Mouse (Mus musculus) splenic B cell, adult 2 months (primary cell): ENCODE results near the gene Baz2a.
A peak's percentile ranks its signal among the peaks of the same experiment; 100 is the strongest.
"Not testable (repeated sequence)": the region's sequence is repeated elsewhere in the genome, so short reads cannot be mapped to it uniquely, and the experiment has no call there.

Experiments used
- DNase-seq: peaks from one replicate; pipeline ENCODE4 v3.0.0-alpha.2; 2011; ENCODE audit warnings: low read depth, low spot score
- H3K27me3 ChIP-seq: 2 replicates; pipeline ENCODE4 v1.6.1; 2012; ENCODE audit warnings: mild to moderate bottlenecking, low read length, moderate library complexity, mixed read lengths; ENCODE audit not compliant: control insufficient read depth, poor library complexity, insufficient read depth, severe bottlenecking
- H3K36me3 ChIP-seq: 2 replicates; pipeline ENCODE4 v1.6.1; 2012; ENCODE audit warnings: mild to moderate bottlenecking, low read length, moderate library complexity, mixed read lengths; ENCODE audit not compliant: control insufficient read depth, poor library complexity, insufficient read depth, severe bottlenecking

The Baz2a gene

GRCm38 (mm10) chr10:128062221-128062989, 29.0 kb upstream of the Baz2a start:
- H3K36me3 ChIP-seq = no peaks in the 10 kb centered on the region
- H3K27me3 ChIP-seq = no peaks in the 10 kb centered on the region
- DNase-seq = no peak

- DNase-seq = no peak
- Histone ChIP-seq H3K27me3 (no peaks in the 10 kb centered on the region), H3K36me3 (peaks cover 11% of the 10 kb centered on the region; the same call in 1 of the 2 replicates)
Observed at GRCm38 (mm10) chr10:128066072-128066471, 25.3 kb upstream of the Baz2a start.

GRCm38 (mm10) chr10:128069201-128069600, 22.2 kb upstream of the Baz2a start:
- H3K36me3 ChIP-seq = peaks cover 13% of the 10 kb centered on the region
- DNase-seq = no peak
- H3K27me3 ChIP-seq = no peaks in the 10 kb centered on the region

- H3K36me3 ChIP-seq = peaks cover 13% of the 10 kb centered on the region
- DNase-seq, H3K27me3 ChIP-seq: not testable (repeated sequence)
Observed at GRCm38 (mm10) chr10:128070432-128070831, 20.9 kb upstream of the Baz2a start.

GRCm38 (mm10) chr10:128078269-128078668, 13.1 kb upstream of the Baz2a start:
- DNase-seq, H3K36me3 ChIP-seq, H3K27me3 ChIP-seq: not testable (repeated sequence)

GRCm38 (mm10) chr10:128080496-128080895, 10.9 kb upstream of the Baz2a start:
- H3K36me3 ChIP-seq = peaks cover 3% of the 10 kb centered on the region; the same call in 1 of the 2 replicates
- no peaks in the 10 kb centered on the region for H3K27me3 ChIP-seq
- DNase-seq = peak; percentile 64

GRCm38 (mm10) chr10:128081807-128082476, 9.4 kb upstream of the Baz2a start:
- DNase-seq = no peak
- H3K36me3 ChIP-seq = peaks cover 11% of the 10 kb centered on the region
- no peaks in the 10 kb centered on the region for H3K27me3 ChIP-seq

GRCm38 (mm10) chr10:128082477-128082808, 8.9 kb upstream of the Baz2a start:
- Histone ChIP-seq H3K27me3 (no peaks in the 10 kb centered on the region), H3K36me3 (peaks cover 11% of the 10 kb centered on the region)
- no peak for DNase-seq

GRCm38 (mm10) chr10:128082880-128083421, 8.4 kb upstream of the Baz2a start, which contains the start of gene Atp5b:
Gene Atp5b, plus strand, starts transcription at chr10:128083273.
- Histone ChIP-seq H3K36me3 (peaks cover 15% of the 10 kb centered on the region), H3K27me3 (no peaks in the 10 kb centered on the region)
- peak; percentile 99 for DNase-seq

GRCm38 (mm10) chr10:128083688-128084087, 7.7 kb upstream of the Baz2a start:
- no peak for DNase-seq
- H3K36me3 ChIP-seq = peaks cover 15% of the 10 kb centered on the region
- no peaks in the 10 kb centered on the region for H3K27me3 ChIP-seq

GRCm38 (mm10) chr10:128084160-128084559, 7.2 kb upstream of the Baz2a start:
- Histone ChIP-seq H3K36me3 (peaks cover 18% of the 10 kb centered on the region), H3K27me3 (no peaks in the 10 kb centered on the region)
- DNase-seq = no peak

GRCm38 (mm10) chr10:128086391-128086790, 5.0 kb upstream of the Baz2a start:
- Histone ChIP-seq H3K27me3 (no peaks in the 10 kb centered on the region), H3K36me3 (peaks cover 18% of the 10 kb centered on the region)
- DNase-seq = peak; percentile 58

GRCm38 (mm10) chr10:128087216-128087615, 4.2 kb upstream of the Baz2a start:
- H3K36me3 ChIP-seq = peaks cover 18% of the 10 kb centered on the region
- not testable (repeated sequence) for DNase-seq

GRCm38 (mm10) chr10:128088181-128088580, 3.2 kb upstream of the Baz2a start:
- H3K36me3 ChIP-seq = peaks cover 18% of the 10 kb centered on the region
- no peaks in the 10 kb centered on the region for H3K27me3 ChIP-seq
- DNase-seq = no peak

More at GRCm38 (mm10) chr10:128087216-128087615, 4.2 kb upstream of the Baz2a start:
- H3K27me3 ChIP-seq = not testable (repeated sequence)

- peaks cover 18% of the 10 kb centered on the region for H3K36me3 ChIP-seq
- DNase-seq = no peak
- H3K27me3 ChIP-seq = no peaks in the 10 kb centered on the region
Observed at GRCm38 (mm10) chr10:128089842-128090241, 1.5 kb upstream of the Baz2a start.
